Mouse (Mus musculus) cerebellum, adult 2 months (tissue): Measurements from ENCODE around the gene Has3.

Experiments used
- CTCF ChIP-seq: fragments of 200-500 bp; IDR thresholded peaks from 2 replicates; pipeline ENCODE4 v1.5.1; 2011; ENCODE audit warnings: low read depth, mild to moderate bottlenecking, control low read depth, low read length, moderate library complexity, borderline replicate concordance; ENCODE audit not compliant: insufficient read depth
- POLR2A ChIP-seq: fragments of 200-500 bp; IDR thresholded peaks from 2 replicates; pipeline ENCODE4 v1.6.1; 2011; ENCODE audit warnings: low read length, control low read depth, borderline replicate concordance; ENCODE audit not compliant: insufficient read depth

- TF ChIP-seq CTCF (no peak), POLR2A (no peak)
Observed at GRCm38 (mm10) chr8:106913631-106914030, 43.6 kb downstream of the Has3 start.
